Mouse (Mus musculus) naive thymus-derived CD4-positive, alpha-beta T cell, adult 2 months (primary cell): ENCODE measurements around the gene Adcy9.

ENCODE experiments used
- DNase-seq: peaks from one replicate; pipeline ENCODE4 v3.0.0-alpha.2; 2011; ENCODE audit warnings: low read depth

The Adcy9 gene

GRCm38 (mm10) chr16:4420298-4421054 is at the start of gene Adcy9:
TSS of gene Adcy9 (minus strand) at chr16:4420498.
- DNase-seq: peak; percentile 88

DNA sequence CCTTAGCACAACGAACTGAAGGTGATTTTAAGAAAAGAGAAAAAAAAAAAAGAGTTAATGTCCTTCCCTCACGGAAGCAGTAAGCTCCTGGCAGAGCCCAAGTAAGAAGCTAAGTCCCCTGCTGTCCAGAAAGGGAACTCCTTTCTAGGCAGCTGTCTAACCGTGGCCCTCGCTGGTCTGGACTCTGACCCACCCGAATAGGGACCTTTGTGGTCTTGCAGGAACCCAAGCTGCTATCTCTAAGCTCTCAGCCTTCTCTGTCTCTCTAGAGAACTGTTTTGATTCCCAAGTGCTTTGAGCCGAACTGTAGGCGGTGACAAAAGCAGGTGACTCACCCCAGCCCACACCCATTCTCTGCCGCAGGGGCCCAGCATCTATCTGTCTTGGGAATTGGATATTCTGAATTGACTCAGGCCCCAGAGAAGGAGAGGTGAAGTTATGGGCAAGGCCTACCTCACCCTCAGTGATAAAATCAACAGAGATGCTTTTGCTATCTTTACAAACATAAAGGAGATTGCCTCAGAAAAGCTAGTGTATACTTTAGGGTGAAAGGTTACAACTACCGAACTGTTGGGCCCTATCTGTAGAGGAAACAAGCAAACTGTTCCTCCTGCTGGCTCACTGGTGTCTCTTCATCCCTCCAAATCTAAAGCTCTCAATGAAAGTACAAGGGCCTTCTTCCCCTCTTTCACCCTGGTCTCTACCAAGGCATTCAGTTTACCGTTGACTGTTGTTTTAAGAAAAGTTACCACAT is 49.5 kb upstream of the Adcy9 start:
- DNase-seq: peak; percentile 33

GRCm38 (mm10) chr16:4464529-4465089 is 44.3 kb upstream of the Adcy9 start:
- DNase-seq: no peak

GRCm38 (mm10) chr16:4457927-4458326 is 37.6 kb upstream of the Adcy9 start:
- no peak for DNase-seq

DNA sequence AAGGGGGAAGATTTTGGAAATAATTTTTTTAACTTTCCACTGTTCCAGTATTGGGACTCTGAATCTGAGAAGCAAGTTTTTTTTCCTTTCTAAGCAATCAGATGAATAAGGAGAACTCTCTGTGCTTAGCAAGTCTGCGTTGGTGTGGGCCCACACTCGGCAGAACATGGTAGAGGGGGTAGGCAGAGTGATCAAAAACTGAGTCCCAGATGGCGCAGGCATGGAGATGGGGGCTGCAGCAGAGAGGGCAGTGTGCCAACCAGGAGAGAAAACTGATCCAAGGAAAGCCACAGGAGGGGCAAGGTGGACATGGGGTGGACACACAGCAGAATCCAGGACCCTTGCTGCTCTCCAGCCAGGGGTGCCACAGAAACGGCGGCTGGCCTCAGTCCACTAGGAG is 36.1 kb upstream of the Adcy9 start:
- DNase-seq: no peak

GRCm38 (mm10) chr16:4455693-4456092 is 35.4 kb upstream of the Adcy9 start:
- DNase-seq: no peak

- no peak for DNase-seq
Observed at GRCm38 (mm10) chr16:4454563-4454962, 34.3 kb upstream of the Adcy9 start.

GRCm38 (mm10) chr16:4449418-4449817 is 29.1 kb upstream of the Adcy9 start:
- no peak for DNase-seq

DNA sequence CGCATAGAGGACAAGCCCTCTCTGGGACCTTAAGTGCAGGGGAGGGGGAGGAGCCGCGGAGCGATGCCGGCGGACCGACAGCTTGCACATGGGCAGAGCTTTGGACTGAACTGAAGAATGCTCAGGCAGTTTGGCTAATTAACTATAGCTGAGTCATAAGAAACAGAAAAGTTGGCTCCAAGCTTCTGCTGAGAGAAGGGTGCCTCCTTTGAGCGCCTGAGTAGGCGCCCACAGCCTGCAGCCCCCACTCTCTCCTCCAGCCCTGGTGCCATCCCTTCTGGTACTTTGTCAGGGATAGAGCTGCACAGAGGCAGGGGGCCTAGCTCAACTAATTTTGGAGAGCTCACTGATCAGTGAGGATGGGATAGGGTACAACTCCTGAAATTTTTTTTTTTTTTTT is 27.9 kb upstream of the Adcy9 start:
- DNase-seq: no peak

GRCm38 (mm10) chr16:4446395-4446794 is 26.1 kb upstream of the Adcy9 start:
- no peak for DNase-seq

- no peak for DNase-seq
Observed at GRCm38 (mm10) chr16:4444378-4444777, 24.1 kb upstream of the Adcy9 start.

DNA sequence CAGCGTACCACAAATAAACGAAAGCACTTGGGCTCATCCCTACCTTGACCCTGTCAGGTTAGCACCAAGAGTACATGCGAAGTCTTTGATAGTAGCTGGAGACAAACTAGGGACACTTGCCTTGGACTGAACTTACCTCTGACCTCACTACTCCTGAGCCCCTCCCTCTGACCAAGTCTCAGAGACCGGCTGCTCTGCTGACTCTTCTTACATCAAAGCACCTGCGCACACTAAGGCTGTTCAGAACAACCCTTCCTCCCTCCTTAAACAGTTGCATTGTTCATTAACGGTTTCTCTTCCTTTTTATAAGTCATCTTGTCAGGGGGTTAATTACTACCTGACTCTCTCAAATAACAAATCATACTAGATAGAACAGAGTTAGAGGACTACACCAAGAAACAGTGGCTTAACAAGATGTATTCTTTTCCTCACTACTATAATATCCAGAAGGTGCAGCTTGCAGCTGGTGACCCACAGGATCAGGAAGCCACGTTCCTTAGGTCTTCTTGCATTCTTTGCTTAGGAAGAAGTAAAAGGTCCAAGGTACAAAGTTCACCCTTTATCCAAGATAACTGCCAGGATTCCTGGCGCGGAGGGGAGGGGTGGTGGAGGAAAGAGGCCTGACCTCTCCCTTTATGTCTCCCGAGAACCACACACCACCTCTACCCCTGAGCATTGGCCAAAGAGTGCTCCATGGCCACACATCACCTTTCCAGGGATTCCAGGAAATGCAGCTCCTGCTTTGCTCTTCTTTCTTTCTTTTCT is 19.2 kb upstream of the Adcy9 start:
- DNase-seq: no peak

DNA sequence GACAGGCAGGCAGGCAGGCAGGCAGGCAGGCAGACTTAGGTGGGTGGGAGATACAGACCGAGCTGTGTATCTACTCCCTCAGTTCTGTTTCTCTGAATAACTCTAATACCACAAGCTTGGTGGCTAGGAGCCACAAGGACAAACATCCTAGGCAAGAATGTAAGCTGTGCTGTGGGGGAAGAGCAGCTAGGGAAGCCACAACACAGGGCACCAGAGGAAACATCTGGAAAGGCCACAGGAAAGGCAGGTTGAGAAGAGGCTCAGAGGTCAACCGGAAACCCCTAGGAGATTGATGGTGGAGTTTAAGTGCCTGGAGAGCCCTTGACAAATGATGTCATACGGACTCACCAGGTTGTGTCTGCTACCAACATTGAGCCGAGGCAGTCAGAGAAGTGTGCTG is 16.4 kb upstream of the Adcy9 start:
- no peak for DNase-seq

- no peak for DNase-seq
Observed at GRCm38 (mm10) chr16:4435371-4435770, 15.1 kb upstream of the Adcy9 start.

- DNase-seq: no peak
Observed at GRCm38 (mm10) chr16:4431841-4432240, 11.5 kb upstream of the Adcy9 start.

DNA sequence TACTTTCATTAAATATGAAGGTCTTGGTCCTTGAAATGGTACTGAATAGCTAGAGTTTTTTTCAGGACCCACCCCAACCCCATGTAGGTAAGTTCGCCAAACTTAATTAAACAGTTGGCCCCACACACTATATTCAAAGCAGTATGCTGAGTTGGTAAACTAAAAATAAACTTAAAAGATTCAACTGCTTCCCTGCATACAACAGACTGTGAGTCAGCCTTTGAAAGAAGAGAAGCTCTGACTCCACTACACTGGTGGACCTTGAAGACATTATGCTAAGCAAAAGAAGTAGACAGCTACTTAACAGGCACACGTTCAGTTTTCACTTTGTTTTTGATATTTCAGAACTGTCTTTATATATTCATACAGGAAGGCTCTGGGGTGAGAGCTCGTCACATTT is 10.7 kb upstream of the Adcy9 start:
- no peak for DNase-seq

DNA sequence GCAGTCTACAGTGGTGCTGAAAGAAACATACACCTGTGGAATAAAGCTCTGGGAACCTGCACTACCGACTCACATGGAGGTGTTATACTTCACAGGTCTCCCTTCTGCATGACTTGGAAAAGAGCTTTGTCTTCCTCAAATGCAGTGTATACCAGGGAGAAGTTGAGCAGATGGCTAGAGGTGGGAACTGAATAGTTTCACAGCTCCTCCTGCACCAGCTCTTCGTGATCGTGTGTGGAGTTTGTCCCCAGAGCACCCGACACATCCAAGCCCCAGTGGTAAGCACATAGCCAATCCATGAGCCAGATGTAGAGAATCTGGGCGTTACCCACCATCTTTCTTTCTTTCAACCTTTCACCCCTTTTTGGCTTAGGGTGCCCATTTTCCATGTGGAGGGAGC is 9.9 kb upstream of the Adcy9 start:
- DNase-seq: no peak

- DNase-seq: no peak
Observed at GRCm38 (mm10) chr16:4425658-4426234, 5.4 kb upstream of the Adcy9 start.

DNA sequence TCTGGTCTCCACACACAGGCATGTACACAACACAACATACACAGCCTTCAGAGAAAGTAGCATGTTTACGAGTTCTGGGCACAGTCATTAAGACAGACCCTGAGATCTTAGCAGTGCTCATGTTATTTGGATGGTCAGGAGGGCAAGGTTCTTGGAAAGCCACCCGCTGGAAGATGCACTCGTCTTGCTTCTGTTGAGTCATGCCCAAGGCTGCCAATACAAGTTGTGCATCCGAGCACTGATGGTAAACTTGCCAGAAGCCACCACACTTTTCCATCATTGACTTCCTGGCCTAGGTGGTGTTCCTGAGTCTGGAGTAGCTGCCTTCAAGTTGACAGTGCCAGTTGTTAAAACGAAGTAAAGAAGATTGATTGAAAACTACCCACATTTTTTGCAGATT is 3.3 kb upstream of the Adcy9 start:
- no peak for DNase-seq

DNA sequence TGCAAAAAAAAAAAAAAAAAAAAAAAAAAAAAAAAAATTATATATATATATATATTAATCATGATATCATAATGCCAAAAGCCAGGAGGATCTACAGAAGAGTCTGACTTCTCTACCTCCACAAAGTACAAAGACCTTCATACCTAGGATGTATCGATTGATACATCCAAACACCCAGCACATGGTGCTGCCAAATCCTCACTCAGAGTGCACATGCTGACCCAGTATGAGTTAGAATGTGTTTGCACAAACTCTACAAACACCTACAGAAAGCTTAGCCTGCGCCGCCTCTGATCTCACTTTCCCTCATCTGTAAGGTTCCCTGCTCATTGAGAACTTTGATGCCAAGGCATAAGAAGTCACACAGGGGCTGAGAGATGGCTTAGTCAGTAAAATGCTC is 2.7 kb upstream of the Adcy9 start:
- no peak for DNase-seq

GRCm38 (mm10) chr16:4419546-4420297 is 576 bp downstream of the Adcy9 start:
- peak; percentile 53 for DNase-seq
